Mouse (Mus musculus) skeletal muscle tissue, adult 2 months (tissue): Measurements from ENCODE around the gene Foxg1.

Source experiments
- DNase-seq: peaks from one replicate; pipeline ENCODE4 v3.0.0-alpha.2; 2012; ENCODE audit warnings: low read depth, low spot score

Gene Foxg1

DNA sequence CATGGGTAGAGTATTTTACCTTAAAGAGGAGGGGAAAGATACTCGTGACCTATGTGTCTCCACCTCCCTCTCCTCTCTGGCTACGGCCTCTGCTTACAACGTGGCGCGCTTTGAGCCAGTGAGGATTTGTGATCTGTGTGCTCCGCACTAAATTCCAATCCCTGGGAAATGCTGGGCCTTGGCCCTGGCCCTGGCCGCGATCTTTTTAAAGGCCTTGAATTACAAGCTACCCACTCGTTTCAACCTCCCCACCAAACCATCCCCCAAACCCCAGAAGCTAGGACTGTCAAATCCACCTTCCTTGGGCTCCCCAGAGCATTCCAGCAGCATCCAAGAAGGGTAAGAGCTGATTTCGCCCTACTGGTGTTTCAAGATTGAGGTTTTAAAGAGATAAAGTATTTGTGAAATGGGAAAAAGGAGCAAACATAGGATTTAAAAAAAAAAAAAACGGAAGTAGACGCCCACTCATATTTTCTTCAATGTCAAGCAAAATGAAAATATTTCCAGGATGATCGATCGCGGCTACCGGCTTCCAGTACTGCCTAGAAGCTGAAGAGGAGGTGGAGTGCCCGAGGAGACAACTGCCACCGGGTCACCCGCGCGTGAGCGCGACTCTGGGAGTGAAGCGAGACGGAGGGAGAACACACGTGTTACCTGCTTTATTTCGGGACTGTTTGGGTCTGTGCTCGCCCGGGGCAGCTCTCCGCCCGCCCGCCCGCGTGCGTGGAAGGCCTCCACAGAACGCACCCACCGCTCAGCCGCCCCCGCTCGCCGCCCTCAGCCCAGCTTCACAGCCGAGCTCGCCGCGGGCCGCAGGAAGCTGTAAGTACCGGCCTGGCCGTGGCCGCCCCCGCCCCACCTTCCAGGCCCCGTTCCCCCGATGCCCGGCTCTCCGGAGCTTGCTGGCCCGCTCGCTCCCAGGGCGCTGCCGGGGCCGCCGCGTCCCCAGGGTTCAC, at the start of gene Foxg1:
TSS of gene Foxg1 (plus strand) at position 96 of the 956 bp plus-strand sequence.
- no peak for DNase-seq

DNA sequence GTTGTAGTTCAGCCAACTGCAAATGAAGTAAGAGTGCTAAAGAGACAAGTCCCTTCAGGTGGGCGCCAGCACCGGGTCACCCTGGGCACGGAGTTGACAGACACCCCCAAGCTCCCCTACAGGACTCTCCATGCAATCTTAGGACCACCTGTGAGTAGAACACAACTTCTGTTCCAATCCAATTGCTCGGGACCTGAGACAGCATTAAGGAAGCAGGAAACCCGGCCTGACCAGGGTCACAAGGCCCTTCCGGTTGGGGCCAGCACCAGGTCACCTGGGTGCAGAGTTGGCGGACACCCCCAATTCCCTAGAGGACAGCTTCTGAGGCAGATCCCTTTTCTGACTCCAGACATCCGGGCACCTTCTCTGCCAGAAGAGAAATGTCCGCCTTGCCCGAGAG, 32.8 kb upstream of the Foxg1 start:
- DNase-seq = no peak

DNA sequence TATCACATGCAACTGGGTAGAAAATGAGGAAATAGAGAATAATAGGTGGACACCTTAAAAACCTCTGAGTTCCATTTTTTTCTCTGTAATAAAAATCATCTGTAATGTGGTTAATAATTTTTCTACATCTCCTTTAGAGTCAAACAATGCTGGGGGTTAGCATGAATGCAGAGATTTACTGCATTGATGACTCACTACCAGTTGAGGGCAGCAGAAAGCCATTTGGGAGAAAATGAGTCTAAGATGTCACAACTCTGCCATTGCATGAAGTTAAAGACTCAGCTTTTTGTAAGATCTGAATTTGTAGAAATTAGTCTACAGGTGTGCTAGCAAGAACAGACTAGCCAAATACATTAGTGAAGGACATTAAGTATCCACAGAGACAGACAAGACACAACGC, 13.5 kb upstream of the Foxg1 start:
- DNase-seq = no peak

GRCm38 (mm10) chr12:49372170-49372569, 10.3 kb upstream of the Foxg1 start:
- DNase-seq = no peak

GRCm38 (mm10) chr12:49373176-49373575, 9.3 kb upstream of the Foxg1 start:
- DNase-seq = no peak

GRCm38 (mm10) chr12:49373821-49374605, 8.4 kb upstream of the Foxg1 start:
- DNase-seq = no peak

DNA sequence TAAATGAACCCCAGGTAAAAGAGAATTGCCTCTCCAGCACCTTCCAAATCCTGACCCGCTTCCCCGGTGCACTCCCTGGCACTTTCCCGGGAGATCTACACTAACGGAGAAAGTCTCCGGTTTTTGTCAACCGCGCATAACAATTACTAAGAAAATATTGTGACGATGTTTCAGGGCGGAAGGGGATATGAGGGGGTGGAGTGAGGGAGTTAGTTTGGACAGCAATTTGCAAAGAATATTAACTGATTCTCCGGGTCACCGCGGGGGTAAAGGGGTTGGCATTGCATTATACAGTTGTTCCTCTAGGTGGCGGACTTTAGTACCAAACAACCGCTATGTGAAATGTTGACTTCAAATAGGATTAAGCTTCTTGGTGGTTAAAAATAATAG, 7.9 kb upstream of the Foxg1 start:
- DNase-seq = no peak

- no peak for DNase-seq
These were observed 6.8 kb upstream of the Foxg1 start for GRCm38 (mm10) chr12:49375427-49376317.

GRCm38 (mm10) chr12:49376318-49376992, 6.0 kb upstream of the Foxg1 start:
- no peak for DNase-seq

DNA sequence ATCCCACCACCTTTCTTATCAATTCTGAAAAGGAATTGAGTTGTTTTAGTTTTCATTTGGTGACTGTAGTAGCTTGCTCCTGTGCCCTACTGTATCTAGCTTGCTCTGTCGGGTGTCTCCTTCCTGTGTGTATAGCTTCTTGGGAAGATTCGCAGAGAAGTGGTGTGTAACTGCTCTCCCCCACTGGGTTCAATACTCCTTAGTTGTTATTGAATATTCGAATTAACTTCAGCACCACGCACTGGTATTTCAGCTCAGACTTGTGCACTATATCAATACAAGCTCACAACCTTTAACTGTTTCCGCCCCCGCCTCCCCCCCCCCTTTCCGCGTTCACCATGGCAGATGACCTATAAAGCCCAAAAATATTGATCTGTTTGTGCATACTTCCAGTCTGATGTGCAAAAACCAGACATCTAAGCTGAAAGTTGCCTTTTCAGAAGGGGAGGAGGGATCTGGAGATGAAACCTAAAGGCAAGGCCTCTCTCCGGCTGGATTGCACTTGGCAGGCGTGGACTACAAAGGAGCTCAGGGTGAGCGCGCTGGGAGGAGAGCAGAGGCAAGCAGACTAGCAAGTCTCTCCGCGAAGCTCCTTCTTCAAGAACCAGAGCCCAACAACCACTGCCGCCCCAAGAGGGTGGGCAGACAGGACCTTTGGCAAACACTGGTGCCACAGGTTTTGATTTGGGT, 5.0 kb upstream of the Foxg1 start:
- no peak for DNase-seq

DNA sequence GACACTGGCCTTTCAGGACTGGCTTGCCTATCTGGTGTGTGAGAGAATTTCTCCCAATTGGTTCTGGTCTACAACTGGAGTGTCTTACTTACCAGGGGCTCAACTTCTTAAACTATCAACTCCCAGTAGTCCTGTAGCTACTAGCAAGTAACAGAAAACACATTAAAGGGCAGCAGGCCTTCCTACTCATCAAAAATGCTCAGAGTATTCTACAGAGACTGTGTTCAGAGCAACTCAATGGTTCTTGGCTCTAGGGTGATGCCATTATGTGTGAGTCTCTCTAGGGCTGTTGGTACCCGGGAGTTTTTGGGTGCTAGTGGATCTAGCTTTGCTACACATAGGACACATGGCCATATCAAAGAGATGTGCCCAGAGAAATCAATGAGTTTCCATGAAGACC, 3.5 kb upstream of the Foxg1 start:
- DNase-seq = no peak

DNA sequence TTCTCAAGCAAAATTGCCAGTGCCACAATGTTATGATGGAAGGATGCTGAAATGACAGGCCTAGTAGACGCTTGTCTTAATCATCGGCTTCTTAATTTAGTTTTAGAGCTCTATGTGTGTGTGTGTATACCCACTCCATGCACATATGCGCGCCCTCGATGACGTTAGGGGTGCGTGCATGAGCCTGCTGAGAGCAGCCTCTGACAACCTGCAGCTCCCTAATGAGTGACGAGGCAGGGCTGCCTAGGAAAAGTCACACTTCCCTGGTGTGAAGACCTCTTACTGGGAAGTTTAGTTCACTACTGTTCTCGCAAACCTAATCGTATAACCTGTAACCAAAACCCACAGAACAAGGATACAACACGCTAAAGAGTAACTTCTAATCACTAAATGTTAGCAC, 3.0 kb upstream of the Foxg1 start:
- no peak for DNase-seq

DNA sequence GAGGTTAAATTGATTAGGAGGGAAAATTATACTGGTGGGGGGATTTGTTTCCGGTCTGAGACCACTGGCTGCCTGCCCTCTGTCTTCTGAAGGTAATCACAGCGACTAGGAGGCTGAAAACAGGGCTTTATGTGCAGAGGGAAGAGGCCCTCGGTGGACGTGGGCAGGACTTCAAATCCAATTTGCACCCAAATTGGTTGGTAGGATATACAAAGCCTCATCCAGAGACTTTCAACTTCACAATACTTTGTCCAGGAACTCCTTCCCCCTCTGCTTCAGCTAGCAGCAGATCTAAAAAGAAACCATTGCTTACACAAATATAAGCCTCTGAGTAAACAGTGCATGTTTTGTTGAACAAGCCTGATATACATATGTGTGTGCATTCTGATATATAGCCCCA, 2.0 kb upstream of the Foxg1 start:
- no peak for DNase-seq

DNA sequence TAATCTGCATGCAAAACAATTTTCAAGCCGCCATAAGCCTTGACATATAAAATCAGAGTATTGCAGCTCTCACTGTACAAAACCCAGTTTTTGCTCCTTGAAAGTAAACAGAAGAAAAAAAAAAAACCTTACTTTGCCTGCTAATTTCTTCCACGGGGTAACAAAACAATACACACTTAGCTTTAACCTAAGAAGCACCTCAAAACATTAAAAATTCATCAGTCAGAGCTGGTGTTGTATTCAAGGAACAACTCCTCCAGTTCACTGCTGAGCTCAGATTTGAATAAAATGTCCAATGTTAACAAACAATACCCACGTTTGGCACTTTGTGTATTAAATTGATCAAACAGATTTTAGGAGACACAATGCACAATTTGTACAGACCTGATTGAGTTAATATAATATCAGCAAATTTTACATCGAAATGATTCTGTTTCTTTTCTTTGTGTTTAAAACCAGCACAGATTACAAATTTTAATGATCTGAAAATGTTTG, 1.4 kb upstream of the Foxg1 start:
- no peak for DNase-seq

GRCm38 (mm10) chr12:49381721-49382365, 617 bp upstream of the Foxg1 start:
- DNase-seq = no peak

- no peak for DNase-seq
These were observed 1.2 kb downstream of the Foxg1 start for GRCm38 (mm10) chr12:49383521-49384133.

DNA sequence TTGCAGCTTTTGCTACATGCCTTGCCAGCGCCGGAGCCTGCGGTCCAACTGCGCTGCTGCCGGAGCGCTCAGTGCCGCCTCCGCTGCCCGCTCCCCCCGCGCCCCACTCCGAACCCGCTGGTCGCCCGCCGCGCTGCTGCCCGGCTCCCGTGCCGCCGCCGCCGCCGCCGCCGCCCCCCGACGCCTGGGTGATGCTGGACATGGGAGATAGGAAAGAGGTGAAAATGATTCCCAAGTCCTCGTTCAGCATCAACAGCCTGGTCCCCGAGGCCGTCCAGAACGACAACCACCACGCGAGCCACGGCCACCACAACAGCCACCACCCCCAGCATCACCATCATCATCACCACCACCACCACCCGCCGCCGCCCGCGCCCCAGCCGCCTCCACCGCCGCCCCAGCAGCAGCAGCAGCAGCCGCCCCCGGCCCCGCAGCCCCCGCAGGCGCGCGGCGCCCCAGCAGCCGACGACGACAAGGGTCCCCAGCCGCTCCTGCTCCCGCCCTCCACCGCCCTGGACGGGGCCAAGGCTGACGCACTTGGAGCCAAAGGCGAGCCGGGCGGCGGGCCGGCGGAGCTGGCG, 1.9 kb downstream of the Foxg1 start:
- DNase-seq = no peak

DNA sequence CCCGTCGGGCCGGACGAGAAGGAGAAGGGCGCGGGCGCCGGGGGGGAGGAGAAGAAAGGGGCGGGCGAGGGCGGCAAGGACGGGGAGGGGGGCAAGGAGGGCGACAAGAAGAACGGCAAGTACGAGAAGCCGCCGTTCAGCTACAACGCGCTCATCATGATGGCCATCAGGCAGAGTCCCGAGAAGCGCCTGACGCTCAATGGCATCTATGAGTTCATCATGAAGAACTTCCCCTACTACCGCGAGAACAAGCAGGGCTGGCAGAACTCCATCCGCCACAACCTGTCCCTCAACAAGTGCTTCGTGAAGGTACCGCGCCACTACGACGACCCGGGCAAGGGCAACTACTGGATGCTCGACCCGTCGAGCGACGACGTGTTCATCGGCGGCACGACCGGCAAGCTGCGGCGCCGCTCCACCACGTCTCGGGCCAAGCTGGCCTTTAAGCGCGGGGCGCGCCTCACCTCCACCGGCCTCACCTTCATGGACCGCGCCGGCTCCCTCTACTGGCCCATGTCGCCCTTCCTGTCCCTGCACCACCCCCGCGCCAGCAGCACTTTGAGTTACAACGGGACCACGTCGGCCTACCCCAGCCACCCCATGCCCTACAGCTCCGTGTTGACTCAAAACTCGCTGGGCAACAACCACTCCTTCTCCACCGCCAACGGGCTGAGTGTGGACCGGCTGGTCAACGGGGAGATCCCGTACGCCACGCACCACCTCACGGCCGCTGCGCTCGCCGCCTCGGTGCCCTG, 2.6 kb downstream of the Foxg1 start, which contains the start of gene Gm43517:
TSS of gene Gm43517 (plus strand) at position 299 of the 755 bp plus-strand sequence.
- no peak for DNase-seq
